Mouse (Mus musculus) megakaryocyte, embryonic 14.5 days (primary cell): ENCODE measurements around the gene Vwf.

Experiments
- FLI1 ChIP-seq: IDR thresholded peaks from 2 replicates; pipeline ENCODE4 v1.6.1; 2012; ENCODE audit warnings: low read length, inconsistent platforms, mixed read lengths
- GATA1 ChIP-seq: IDR thresholded peaks from 3 replicates; pipeline ENCODE4 v1.6.1; 2012; ENCODE audit warnings: mixed read lengths, low read length, inconsistent platforms, borderline replicate concordance

DNA sequence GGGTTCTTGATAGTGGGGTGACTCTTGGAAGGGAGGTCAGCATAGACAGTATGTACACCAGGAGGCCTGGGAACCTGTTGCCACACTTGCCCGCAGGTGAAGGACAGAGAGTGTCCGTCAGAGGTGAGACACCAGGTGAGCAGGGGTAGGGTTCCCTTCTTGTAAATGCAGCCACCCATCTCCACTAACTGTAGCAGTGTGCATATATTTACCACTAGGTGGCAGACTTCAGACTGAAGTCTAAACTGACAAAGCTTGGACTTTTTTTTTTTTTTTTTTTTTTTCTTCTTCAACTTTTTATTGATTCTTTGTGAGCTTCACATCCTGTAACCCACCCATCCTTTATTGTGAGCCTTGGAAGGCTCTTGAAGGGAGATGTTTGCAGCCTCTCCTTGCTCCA lies 75.9 kb downstream of the Vwf start:
- no peak for TF ChIP-seq GATA1
- TF ChIP-seq FLI1: no peak
